Mouse (Mus musculus) CH12.LX (cell line): ENCODE measurements around the gene Fut4.

Experiments
- CTCF ChIP-seq, 2 experiments: IDR thresholded peaks in 1 of 2; conservative IDR thresholded peaks in 1 of 2; 2 replicates each; pipeline ENCODE4 v1.5.1; 2011 to 2012; ENCODE audit warnings: low read depth in 2 of 2, low read length in 2 of 2, improper control_type of control experiment in 1 of 2, inconsistent platforms in 1 of 2, mild to moderate bottlenecking in 1 of 2, moderate library complexity in 1 of 2
- EP300 ChIP-seq: IDR thresholded peaks from 2 replicates; pipeline ENCODE4 v1.6.1; 2011; ENCODE audit warnings: low read length, improper control_type of control experiment
- HCFC1 ChIP-seq: IDR thresholded peaks from 2 replicates; pipeline ENCODE4 v1.6.1; 2012; ENCODE audit warnings: low read depth, mild to moderate bottlenecking, inconsistent platforms, low read length, improper control_type of control experiment
- POLR2A ChIP-seq: IDR thresholded peaks from 2 replicates; pipeline ENCODE4 v1.6.1; 2011; ENCODE audit warnings: low read depth, mild to moderate bottlenecking, improper control_type of control experiment, low read length
- USF2 ChIP-seq: conservative IDR thresholded peaks from 2 replicates; pipeline ENCODE4 v1.6.1; 2011; ENCODE audit warnings: low read depth, low read length, improper control_type of control experiment

- TF ChIP-seq USF2 (no peak), EP300 (no peak), HCFC1 (no peak), POLR2A (no peak), CTCF (conservative IDR thresholded peaks at IDR 0.05 in 1 of 2, IDR thresholded peaks at IDR 0.05 in 1 of 2; ENCODE audit: low read depth in 2 of 2, low read length in 2 of 2) (no peak)
Observed at GRCm38 (mm10) chr9:14710910-14711309, 41.3 kb downstream of the Fut4 start.
